Mouse (Mus musculus): ENCODE data around the gene Prr18.
"Not testable (repeated sequence)": the region's sequence is repeated elsewhere in the genome, so short reads cannot be mapped to it uniquely, and the experiment has no call there.

Gene Prr18

GRCm38 (mm10) chr17:8337159-8337558 lies at the start of gene Prr18:
Prr18 (plus strand) TSS chr17:8337459.
- not testable (repeated sequence) for DNase-seq (ENCODE audit: low read depth)

- no peak for DNase-seq (ENCODE audit: low read depth)
Measured at GRCm38 (mm10) chr17:8289993-8290679, 47.1 kb upstream of the Prr18 start.

DNA sequence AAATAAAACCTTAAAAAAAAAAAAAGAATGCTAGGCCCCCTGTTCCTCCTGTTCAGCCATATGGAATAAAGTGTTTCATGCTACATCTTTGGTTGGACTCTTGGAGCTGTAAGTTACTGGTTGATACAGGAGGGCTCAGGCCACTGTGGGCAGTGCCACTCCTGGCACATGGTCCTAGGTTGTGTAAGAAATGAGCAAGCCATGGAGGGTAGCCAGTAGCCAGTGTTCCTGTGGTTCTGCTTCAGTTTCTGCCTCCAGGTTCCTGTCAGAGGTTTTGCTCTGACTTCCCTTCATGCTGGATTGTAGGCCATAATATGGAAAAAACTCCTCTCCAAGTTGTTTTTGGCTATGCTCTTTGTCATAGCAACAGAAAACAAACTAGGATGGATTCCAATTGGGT lies 46.5 kb upstream of the Prr18 start:
- DNase-seq (ENCODE audit: low read depth), result peak; percentile 37

GRCm38 (mm10) chr17:8295825-8296224 lies 41.4 kb upstream of the Prr18 start:
- DNase-seq (ENCODE audit: low read depth), result no peak

DNA sequence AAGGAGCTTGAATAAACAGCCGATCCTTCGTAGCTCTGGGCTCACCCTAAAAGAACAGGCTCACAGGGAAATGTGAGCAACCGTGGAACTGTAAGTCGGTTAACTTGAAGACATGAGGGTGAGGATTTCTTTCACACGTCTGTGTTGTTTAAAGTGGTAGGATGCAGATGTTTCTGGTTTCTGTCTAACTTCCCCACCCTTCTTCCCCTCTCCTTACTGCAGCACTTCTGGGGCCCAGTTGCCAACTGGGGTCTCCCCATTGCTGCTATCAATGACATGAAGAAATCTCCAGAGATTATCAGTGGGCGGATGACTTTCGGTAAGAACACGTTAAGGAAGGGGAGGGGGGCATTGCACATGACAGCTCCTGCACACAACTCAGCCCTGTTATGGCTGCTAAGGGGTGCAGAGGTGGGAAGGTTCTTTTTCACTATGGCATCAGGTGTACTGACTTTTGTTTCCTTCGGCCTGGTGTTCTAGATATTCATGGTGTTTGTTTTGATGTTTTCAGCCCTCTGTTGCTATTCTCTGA lies 40.9 kb upstream of the Prr18 start:
- DNase-seq (ENCODE audit: low read depth), result no peak

- no peak for DNase-seq (ENCODE audit: low read depth)
Measured at GRCm38 (mm10) chr17:8297746-8298145, 39.5 kb upstream of the Prr18 start.

DNA sequence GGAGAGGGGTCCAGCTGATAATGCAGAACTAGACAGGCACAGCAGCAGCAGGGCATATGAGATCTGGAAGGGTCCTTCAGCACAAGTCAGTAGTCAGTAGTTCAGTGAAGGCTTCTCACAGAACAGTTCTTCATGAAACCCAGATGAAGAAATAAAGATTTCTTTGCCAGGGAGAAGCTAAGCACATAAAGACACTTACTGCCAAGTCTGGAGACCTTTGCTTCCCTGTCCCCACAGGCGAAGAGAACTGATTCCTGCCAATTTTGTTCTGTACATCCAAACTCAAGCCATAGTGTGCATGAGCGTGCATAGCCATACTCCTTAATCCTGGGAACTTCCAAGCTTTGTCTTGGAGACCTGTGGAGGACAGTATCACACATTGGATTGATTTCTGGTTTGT lies 39.0 kb upstream of the Prr18 start:
- no peak for DNase-seq (ENCODE audit: low read depth)

DNA sequence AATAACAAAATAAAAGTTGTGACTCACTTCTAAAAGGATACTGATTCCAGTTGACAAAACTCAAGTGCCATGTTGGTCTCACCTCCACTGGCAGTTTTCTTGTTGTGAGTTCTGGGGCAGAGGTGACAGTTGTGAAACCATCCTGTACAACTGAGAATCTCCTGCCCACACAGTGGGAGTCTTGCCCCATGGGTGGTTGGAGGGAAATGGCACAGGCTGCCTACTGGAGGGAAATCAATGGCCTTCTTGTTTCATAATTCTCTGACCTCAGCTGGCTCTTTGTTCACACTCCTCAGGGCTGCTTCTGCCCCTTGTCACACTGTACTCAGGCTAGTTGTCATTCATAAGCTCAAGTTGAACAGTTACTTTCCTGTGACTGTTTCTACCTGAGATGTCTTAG lies 37.7 kb upstream of the Prr18 start:
- DNase-seq (ENCODE audit: low read depth), result no peak

- DNase-seq (ENCODE audit: low read depth), result no peak
Measured at GRCm38 (mm10) chr17:8301515-8301914, 35.7 kb upstream of the Prr18 start.

DNA sequence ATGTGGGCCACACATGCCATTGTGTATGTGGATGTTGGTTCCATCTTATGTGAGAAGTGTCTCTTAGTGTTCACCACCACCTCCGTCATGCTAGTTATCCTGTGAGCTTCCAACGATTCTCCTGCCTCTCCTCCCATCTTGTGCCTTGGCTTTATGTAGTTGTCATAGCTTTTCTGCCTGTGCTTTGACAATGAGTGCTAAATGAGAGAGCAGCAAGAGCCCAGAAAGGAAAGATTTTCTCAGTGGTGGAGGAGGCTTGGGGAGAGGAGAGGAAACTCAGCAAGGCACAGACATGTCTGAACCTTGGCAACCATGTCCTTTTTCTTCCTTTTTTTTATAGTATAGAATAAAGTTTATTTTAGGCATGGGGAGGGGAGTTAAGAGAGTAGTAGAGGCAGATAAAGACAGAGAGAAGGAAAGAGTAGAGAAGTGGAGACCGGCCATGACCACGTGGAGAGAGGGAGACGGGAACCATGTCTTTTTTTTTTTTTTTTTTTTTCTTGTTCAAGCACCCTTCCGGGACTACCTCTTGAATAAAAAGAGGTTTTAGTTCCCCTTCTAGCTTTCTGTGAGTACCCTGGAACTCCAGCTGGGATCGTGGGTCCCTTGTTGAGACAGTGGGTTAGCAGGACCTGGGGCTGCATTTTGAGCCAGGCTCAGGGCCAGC lies 34.4 kb upstream of the Prr18 start:
- no peak for DNase-seq (ENCODE audit: low read depth)

DNA sequence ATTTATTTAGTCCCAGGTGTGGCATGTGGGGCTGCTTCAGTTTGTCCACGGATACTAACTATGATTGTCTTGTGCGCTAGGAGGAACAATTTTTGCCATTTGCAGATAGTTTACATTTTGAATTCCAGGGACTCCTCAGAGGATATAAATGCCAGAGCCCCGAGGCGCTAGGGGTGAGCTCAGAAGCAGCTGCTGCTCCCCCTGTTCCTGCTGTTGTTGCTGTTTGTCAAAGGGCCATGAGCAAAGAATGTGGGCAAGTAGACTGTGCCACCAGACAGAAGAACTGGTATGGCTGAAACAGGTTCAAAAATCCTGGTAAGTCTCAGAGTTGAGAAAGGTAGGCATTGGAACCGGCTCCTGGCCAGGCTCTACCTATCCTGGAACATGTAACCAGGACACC lies 33.6 kb upstream of the Prr18 start:
- no peak for DNase-seq (ENCODE audit: low read depth)

DNA sequence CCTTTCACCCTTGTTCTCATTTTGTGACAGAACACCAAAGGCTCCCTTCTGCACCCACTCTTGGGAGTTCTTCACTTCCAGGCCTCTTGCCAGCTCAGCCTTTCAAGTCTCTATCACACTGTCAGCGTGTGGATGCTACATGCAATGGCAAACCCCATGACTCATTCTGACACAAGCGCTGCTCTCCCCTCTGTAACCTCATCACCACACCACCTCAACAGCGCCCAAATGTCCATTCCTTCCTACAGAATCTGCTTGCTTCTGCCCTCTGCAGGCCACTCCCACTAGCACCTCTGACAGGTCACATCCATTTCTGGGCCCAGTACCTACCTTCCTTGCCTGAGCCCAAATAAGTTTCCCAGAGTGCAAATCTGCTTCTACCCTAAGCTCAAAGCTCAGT lies 31.5 kb upstream of the Prr18 start:
- DNase-seq (ENCODE audit: low read depth), result no peak

DNA sequence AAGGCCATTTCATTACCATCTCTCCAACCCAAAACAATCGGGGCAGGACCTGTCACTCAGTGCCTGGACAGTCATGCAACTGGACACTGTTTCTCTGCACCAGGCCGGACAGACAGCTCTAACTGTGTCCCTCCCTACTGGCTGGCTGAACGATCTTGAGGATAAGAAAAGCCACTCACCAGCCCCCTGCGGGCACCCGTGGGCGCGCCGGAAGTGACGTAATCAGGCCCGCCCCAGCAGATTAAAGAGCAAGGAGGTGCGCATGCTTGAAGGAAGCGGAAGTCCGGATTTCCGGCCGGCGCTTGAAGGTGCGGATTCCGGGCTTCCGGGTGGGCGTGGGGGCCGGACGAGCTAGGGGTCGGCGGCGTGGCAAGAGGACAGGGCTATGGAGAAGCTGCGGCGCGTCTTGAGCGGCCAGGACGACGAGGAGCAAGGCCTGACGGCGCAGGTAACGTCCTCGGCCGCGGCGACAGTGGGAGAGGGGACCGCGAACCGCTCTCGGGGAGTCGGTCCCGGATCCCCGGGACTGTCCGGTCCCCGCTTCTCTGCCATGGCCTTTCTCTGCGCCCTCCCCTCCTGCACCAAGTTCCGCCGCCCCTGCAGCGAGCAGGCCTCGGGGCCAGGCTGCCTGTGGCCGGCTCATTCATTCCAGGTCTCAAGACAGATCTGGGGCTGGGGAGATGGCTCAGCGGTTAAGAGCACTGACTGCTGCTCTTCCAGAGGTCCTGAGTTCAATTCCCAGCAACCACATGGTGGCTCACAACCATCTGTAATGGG lies 26.2 kb upstream of the Prr18 start, which contains the start of gene Sft2d1:
Sft2d1 (plus strand) TSS at position 265 of the 777 bp plus-strand sequence.
- DNase-seq (ENCODE audit: low read depth), result peak; percentile 78

DNA sequence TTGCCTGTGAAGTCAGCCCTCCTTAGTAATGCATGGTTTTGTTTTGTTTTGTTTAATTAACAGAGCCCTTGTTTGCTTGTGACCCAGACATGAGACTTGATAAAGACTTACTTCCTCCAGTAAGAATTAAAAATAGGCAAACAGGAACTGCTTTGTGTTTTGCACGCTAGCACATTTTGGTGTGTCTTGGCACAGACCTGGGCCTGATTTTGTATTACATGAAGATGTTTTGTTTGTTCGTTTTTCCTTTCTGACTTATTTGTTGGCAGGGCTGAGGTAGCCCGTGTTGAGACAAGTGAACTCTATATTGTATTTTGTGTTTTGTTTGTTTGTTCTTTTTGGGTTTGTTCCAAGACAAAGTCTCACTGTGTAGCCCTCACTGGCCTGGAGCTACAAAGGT lies 25.5 kb upstream of the Prr18 start:
- no peak for DNase-seq (ENCODE audit: low read depth)

DNA sequence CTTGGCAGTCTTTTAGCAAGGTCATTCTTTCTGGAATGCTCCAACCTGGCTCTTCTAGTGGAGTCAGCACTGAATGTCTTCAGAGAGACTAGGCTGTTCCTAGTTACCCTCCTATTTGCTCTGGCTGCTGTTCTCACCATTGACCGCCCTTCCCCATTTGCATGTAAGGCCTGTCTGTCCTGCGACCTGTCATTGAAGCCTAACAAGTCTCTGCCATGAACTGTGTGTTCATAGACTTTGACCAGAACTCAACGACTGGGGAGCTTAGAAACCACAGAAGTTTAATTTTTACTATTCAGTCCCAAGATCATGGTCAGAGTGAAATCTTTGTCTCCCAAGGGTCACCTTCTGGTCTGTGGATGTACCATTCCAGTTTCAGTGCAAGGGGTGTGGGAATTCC lies 23.3 kb upstream of the Prr18 start:
- DNase-seq (ENCODE audit: low read depth), result no peak

- no peak for DNase-seq (ENCODE audit: low read depth)
Measured at GRCm38 (mm10) chr17:8316251-8316650, 21.0 kb upstream of the Prr18 start.

- not testable (repeated sequence) for DNase-seq (ENCODE audit: low read depth)
Measured at GRCm38 (mm10) chr17:8326877-8327276, 10.4 kb upstream of the Prr18 start.

DNA sequence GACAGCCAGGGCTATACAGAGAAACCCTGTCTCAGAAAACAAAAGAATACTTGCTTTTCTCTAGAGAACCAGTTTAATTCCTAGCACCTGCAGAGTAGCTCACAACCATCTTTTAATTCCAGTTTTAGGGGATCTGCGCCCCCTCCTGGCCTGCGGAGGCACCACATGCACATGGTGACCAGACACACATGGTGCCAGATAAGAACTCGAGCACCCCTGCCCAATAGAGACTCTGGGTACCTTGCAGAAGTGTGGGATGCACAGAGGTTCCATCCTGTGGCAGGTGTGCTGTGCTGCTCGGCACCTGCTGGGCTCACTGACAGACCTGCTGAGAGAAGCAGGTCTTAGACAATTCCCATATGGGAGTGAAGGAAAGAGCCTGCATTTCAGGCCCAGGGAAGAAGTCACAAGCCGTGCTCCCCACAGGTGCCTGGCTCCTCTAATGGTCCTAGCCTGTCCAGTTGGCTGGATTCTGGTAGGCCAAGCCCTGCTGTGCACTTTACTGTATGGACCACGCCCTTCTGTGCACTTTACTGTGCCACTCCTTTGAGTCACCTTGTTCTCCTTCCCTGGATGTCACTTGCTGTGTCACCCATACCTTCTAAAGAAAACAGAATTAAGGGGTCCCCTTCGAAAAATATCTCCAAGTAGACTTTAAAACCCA lies 8.6 kb upstream of the Prr18 start:
- DNase-seq (ENCODE audit: low read depth), result no peak

GRCm38 (mm10) chr17:8330602-8331001 lies 6.7 kb upstream of the Prr18 start:
- no peak for DNase-seq (ENCODE audit: low read depth)

- DNase-seq (ENCODE audit: low read depth), result no peak
Measured at GRCm38 (mm10) chr17:8339666-8340374, 2.6 kb downstream of the Prr18 start.
